Mouse (Mus musculus) ES-CJ7 (cell line): Measurements from ENCODE around the gene Tekt5.
A peak's percentile ranks its signal among the peaks of the same experiment; 100 is the strongest.

Experiments
- DNase-seq: peaks from one replicate; pipeline ENCODE4 v3.0.0; 2011; ENCODE audit warnings: low read depth, low spot score

Gene Tekt5

GRCm38 (mm10) chr16:10336454-10337421 is 58.6 kb downstream of the Tekt5 start:
- peak; percentile 27 for DNase-seq

- no peak for DNase-seq
Observed at GRCm38 (mm10) chr16:10335953-10336352, 59.3 kb downstream of the Tekt5 start.

- DNase-seq, result no peak
Observed at GRCm38 (mm10) chr16:10332732-10333131, 62.6 kb downstream of the Tekt5 start.

- no peak for DNase-seq
Observed at GRCm38 (mm10) chr16:10330586-10331495, 64.4 kb downstream of the Tekt5 start.

GRCm38 (mm10) chr16:10327563-10328333 is 67.5 kb downstream of the Tekt5 start:
- no peak for DNase-seq

- DNase-seq, result no peak
Observed at GRCm38 (mm10) chr16:10319914-10320569, 75.2 kb downstream of the Tekt5 start.

GRCm38 (mm10) chr16:10317197-10317544 is 78.1 kb downstream of the Tekt5 start:
- DNase-seq, result peak; percentile 90

GRCm38 (mm10) chr16:10316493-10317196 is 78.6 kb downstream of the Tekt5 start:
- peak; percentile 89 for DNase-seq

- DNase-seq, result no peak
Observed at GRCm38 (mm10) chr16:10313646-10314088, 81.6 kb downstream of the Tekt5 start, which contains the start of gene Emp2. TSS of gene Emp2 (minus strand) at chr16:10313968.

GRCm38 (mm10) chr16:10313226-10313625 is 82.1 kb downstream of the Tekt5 start:
- peak; percentile 13 for DNase-seq

- DNase-seq, result no peak
Observed at GRCm38 (mm10) chr16:10311989-10312388, 83.3 kb downstream of the Tekt5 start.

- no peak for DNase-seq
Observed at GRCm38 (mm10) chr16:10311086-10311485, 84.2 kb downstream of the Tekt5 start.

- DNase-seq, result no peak
Observed at GRCm38 (mm10) chr16:10310507-10310906, 84.8 kb downstream of the Tekt5 start.
